Mouse (Mus musculus) E14TG2a.4 (cell line): Measurements from ENCODE around the gene Anapc15.

Experiments
- CTCF ChIP-seq: conservative IDR thresholded peaks from 2 replicates; pipeline ENCODE4 v1.5.1; 2014; ENCODE audit warnings: low read length
- NANOG ChIP-seq: IDR thresholded peaks from 2 replicates; pipeline ENCODE4 v1.6.1; 2014; ENCODE audit warnings: borderline replicate concordance, low read length, mixed read lengths
- POU5F1 ChIP-seq: IDR thresholded peaks from 2 replicates; pipeline ENCODE4 v1.6.1; 2014; ENCODE audit warnings: low read length, borderline replicate concordance

- no peak for TF ChIP-seq CTCF
- no peak for TF ChIP-seq POU5F1
- TF ChIP-seq NANOG, result no peak
These were observed 5.2 kb upstream of the Anapc15 start for GRCm38 (mm10) chr7:101858362-101858761.
